Mouse (Mus musculus): ENCODE measurements around the gene Wwc2. TPM values are rescaled to one million over a fixed set of nuclear protein-coding genes. Genes with fewer than 3 reads are reported as not detected.

Gene Wwc2
- total RNA-seq, 2 experiments from 2014 or later, result 30.8 to 35.5 TPM

- DNase-seq (ENCODE audit: low spot score in 2 of 2), result peak; percentile 95
These were observed 345 bp downstream of the Wwc2 start for GRCm38 (mm10) chr8:47990386-47990772.

- peak; percentile 31 to 34 for DNase-seq (ENCODE audit: low spot score in 2 of 2)
These were observed 904 bp downstream of the Wwc2 start for GRCm38 (mm10) chr8:47989655-47990385.

- DNase-seq (ENCODE audit: low spot score in 2 of 2), result no peak
These were observed 1.5 kb downstream of the Wwc2 start for GRCm38 (mm10) chr8:47989211-47989610.

GRCm38 (mm10) chr8:47988111-47988510 is 2.6 kb downstream of the Wwc2 start:
- DNase-seq (ENCODE audit: low spot score in 2 of 2), result no peak

- no peak for DNase-seq (ENCODE audit: low spot score in 2 of 2)
These were observed 5.1 kb downstream of the Wwc2 start for GRCm38 (mm10) chr8:47985644-47986043.

- DNase-seq (ENCODE audit: low spot score in 2 of 2), result no peak
These were observed 5.5 kb downstream of the Wwc2 start for GRCm38 (mm10) chr8:47985243-47985642.

GRCm38 (mm10) chr8:47981075-47981474 is 9.6 kb downstream of the Wwc2 start:
- no peak for DNase-seq (ENCODE audit: low spot score in 2 of 2)

- no peak for DNase-seq (ENCODE audit: low spot score in 2 of 2)
These were observed 10.8 kb downstream of the Wwc2 start for GRCm38 (mm10) chr8:47979876-47980275.

- no peak for DNase-seq (ENCODE audit: low spot score in 2 of 2)
These were observed 12.0 kb downstream of the Wwc2 start for GRCm38 (mm10) chr8:47978755-47979154.

GRCm38 (mm10) chr8:47974963-47975314 is 15.8 kb downstream of the Wwc2 start:
- no peak for DNase-seq (ENCODE audit: low spot score in 2 of 2)

- DNase-seq (ENCODE audit: low spot score in 2 of 2), result peak; percentile 21 to 43
These were observed 16.4 kb downstream of the Wwc2 start for GRCm38 (mm10) chr8:47974138-47974962.

GRCm38 (mm10) chr8:47971121-47971520 is 19.6 kb downstream of the Wwc2 start:
- DNase-seq (ENCODE audit: low spot score in 2 of 2), result no peak

- no peak for DNase-seq (ENCODE audit: low spot score in 2 of 2)
These were observed 20.1 kb downstream of the Wwc2 start for GRCm38 (mm10) chr8:47970576-47970975.

GRCm38 (mm10) chr8:47967045-47967920 is 23.4 kb downstream of the Wwc2 start:
- DNase-seq (ENCODE audit: low spot score in 2 of 2), result no peak

GRCm38 (mm10) chr8:47962484-47962883 is 28.2 kb downstream of the Wwc2 start:
- no peak for DNase-seq (ENCODE audit: low spot score in 2 of 2)

GRCm38 (mm10) chr8:47962005-47962404 is 28.7 kb downstream of the Wwc2 start:
- peak; percentile 30 to 43 for DNase-seq (ENCODE audit: low spot score in 2 of 2)

GRCm38 (mm10) chr8:47957560-47957959 is 33.2 kb downstream of the Wwc2 start:
- DNase-seq (ENCODE audit: low spot score in 2 of 2), result no peak

GRCm38 (mm10) chr8:47951380-47951932 is 39.3 kb downstream of the Wwc2 start:
- no peak for DNase-seq (ENCODE audit: low spot score in 2 of 2)

- no peak for DNase-seq (ENCODE audit: low spot score in 2 of 2)
These were observed 41.9 kb downstream of the Wwc2 start for GRCm38 (mm10) chr8:47948836-47949235.

GRCm38 (mm10) chr8:47947672-47948618 is 42.8 kb downstream of the Wwc2 start:
- DNase-seq (ENCODE audit: low spot score in 2 of 2), result no peak

Data from adrenal gland, postnatal 4 days (tissue).